42 mouse cellular contexts compared by ENCODE assay signal in genomic region chr16:88651082-88651481, GRCm38 (mm10). TPM values are rescaled to one million over a fixed set of nuclear protein-coding genes. Genes with fewer than 3 reads are reported as not detected.
"Had no signal": no experiment of that assay in that cellular context is flagged by ENCODE, and none has a peak within 500 bp of the region (broad histone marks: within the 10 kb centered on the region; RNA-seq: fewer than 3 reads in every experiment).

No protein-coding gene starts in this region.

- H3K9ac ChIP-seq: heart, embryonic 13.5 days; heart, embryonic 15.5 days; hindbrain, embryonic 13.5 days; hindbrain, embryonic 15.5 days; limb, embryonic 13.5 days; limb, embryonic 15.5 days; liver, embryonic 12.5 days; liver, embryonic 14.5 days had no signal

- H3K4me3 ChIP-seq: heart, adult 2 months; heart, embryonic 13.5 days; heart, embryonic 15.5 days; hindbrain, embryonic 13.5 days; hindbrain, embryonic 15.5 days; limb, embryonic 13.5 days; limb, embryonic 15.5 days; liver, embryonic 12.5 days had no signal

- DNase-seq: gastrocnemius, postnatal 14 days; gastrocnemius, postnatal 36 days; heart, adult 11 months; heart, adult 2 months; heart, postnatal 14 days; heart, postnatal 36 days; kidney, adult 18-20 months; kidney, adult 8-10 months; kidney, postnatal 10 days; kidney, postnatal 25 days; kidney, postnatal 4 days; layer of hippocampus, adult 9-11 months; layer of hippocampus, postnatal 36 days; left cerebral cortex, postnatal 4 days had no signal

- H3K4me1 ChIP-seq: heart, embryonic 13.5 days; heart, embryonic 15.5 days; hindbrain, embryonic 13.5 days; hindbrain, embryonic 15.5 days; limb, embryonic 13.5 days; limb, embryonic 15.5 days; liver, embryonic 12.5 days had no signal

- ATAC-seq: hindbrain, postnatal 0 days; liver, embryonic 12.5 days had no signal

- H3K27ac ChIP-seq: heart, adult 2 months; heart, embryonic 13.5 days; heart, embryonic 15.5 days; hindbrain, embryonic 13.5 days; hindbrain, embryonic 15.5 days; hindbrain, postnatal 0 days; limb, embryonic 13.5 days; limb, embryonic 15.5 days; liver, embryonic 12.5 days; liver, embryonic 14.5 days had no signal

- H3K36me3 ChIP-seq: heart, embryonic 13.5 days; heart, embryonic 15.5 days; hindbrain, embryonic 13.5 days; hindbrain, embryonic 15.5 days; limb, embryonic 13.5 days; limb, embryonic 15.5 days; liver, embryonic 12.5 days had no signal

- H3K9me3 ChIP-seq: heart, embryonic 13.5 days; heart, embryonic 15.5 days; hindbrain, embryonic 13.5 days; hindbrain, embryonic 15.5 days; limb, embryonic 13.5 days; limb, embryonic 15.5 days; liver, embryonic 12.5 days had no signal

- H3K27me3 ChIP-seq: heart, embryonic 13.5 days; heart, embryonic 15.5 days; hindbrain, embryonic 13.5 days; hindbrain, embryonic 15.5 days; limb, embryonic 13.5 days; limb, embryonic 15.5 days; liver, embryonic 12.5 days had no signal

- H3K4me2 ChIP-seq: heart, embryonic 11.5 days; heart, embryonic 13.5 days; heart, embryonic 15.5 days; hindbrain, embryonic 13.5 days; hindbrain, embryonic 15.5 days; limb, embryonic 13.5 days; limb, embryonic 15.5 days; liver, embryonic 12.5 days had no signal

RNA-seq across cellular contexts. Expression of gene Krtap26-1, which starts 3.5 kb away (rescaled TPM):
- total RNA-seq: gastrocnemius, adult 18-20 months; gastrocnemius, adult 8-10 months; gastrocnemius, postnatal 14 days; gastrocnemius, postnatal 36 days; heart, adult 2 months; heart, postnatal 14 days; heart, postnatal 36 days; hematopoietic stem cell, adult 5-6 weeks; hindbrain, postnatal 0 days; layer of hippocampus, adult 18-20 months; layer of hippocampus, adult 8-10 months; layer of hippocampus, postnatal 14 days; layer of hippocampus, postnatal 36 days; left cerebral cortex, adult 18-20 months; left cerebral cortex, adult 8-10 months; left cerebral cortex, postnatal 10 days; left cerebral cortex, postnatal 25 days; left cerebral cortex, postnatal 4 days; liver, adult 2 months had no signal
- polyA plus RNA-seq: gonadal fat pad, adult 2 months; heart, adult 2 months; heart, embryonic 11.5 days; heart, embryonic 13.5 days; heart, embryonic 15.5 days; heart, postnatal 0 days; hindbrain, embryonic 11.5 days; hindbrain, embryonic 13.5 days; hindbrain, embryonic 15.5 days; hindbrain, postnatal 0 days; intestine, embryonic 14.5 days; kidney, embryonic 14.5 days; kidney, embryonic 16.5 days; limb, embryonic 11.5 days; limb, embryonic 13.5 days; limb, embryonic 15.5 days; liver, adult 2 months; liver, embryonic 12.5 days; liver, embryonic 14.5 days had no signal

RNA-seq across cellular contexts. Expression of gene Krtap27-1, which starts 20.4 kb away (rescaled TPM):
- total RNA-seq: gastrocnemius, adult 18-20 months; gastrocnemius, adult 8-10 months; gastrocnemius, postnatal 14 days; gastrocnemius, postnatal 36 days; heart, adult 2 months; heart, postnatal 14 days; heart, postnatal 36 days; hematopoietic stem cell, adult 5-6 weeks; hindbrain, postnatal 0 days; layer of hippocampus, adult 18-20 months; layer of hippocampus, adult 8-10 months; layer of hippocampus, postnatal 14 days; layer of hippocampus, postnatal 36 days; left cerebral cortex, adult 18-20 months; left cerebral cortex, adult 8-10 months; left cerebral cortex, postnatal 10 days; left cerebral cortex, postnatal 25 days; left cerebral cortex, postnatal 4 days; liver, adult 2 months had no signal
- polyA plus RNA-seq: gonadal fat pad, adult 2 months; heart, adult 2 months; heart, embryonic 11.5 days; heart, embryonic 13.5 days; heart, embryonic 15.5 days; heart, postnatal 0 days; hindbrain, embryonic 11.5 days; hindbrain, embryonic 13.5 days; hindbrain, embryonic 15.5 days; hindbrain, postnatal 0 days; intestine, embryonic 14.5 days; kidney, embryonic 14.5 days; kidney, embryonic 16.5 days; limb, embryonic 11.5 days; limb, embryonic 13.5 days; limb, embryonic 15.5 days; liver, adult 2 months; liver, embryonic 12.5 days; liver, embryonic 14.5 days had no signal

RNA-seq across cellular contexts. Expression of gene 2310079G19Rik, which starts 23.6 kb away (rescaled TPM):
- total RNA-seq: gastrocnemius, adult 18-20 months; gastrocnemius, postnatal 14 days; heart, adult 2 months; heart, postnatal 14 days; heart, postnatal 36 days; hematopoietic stem cell, adult 5-6 weeks; hindbrain, postnatal 0 days; layer of hippocampus, adult 18-20 months; layer of hippocampus, adult 8-10 months; layer of hippocampus, postnatal 14 days; layer of hippocampus, postnatal 36 days; left cerebral cortex, adult 18-20 months; left cerebral cortex, adult 8-10 months; left cerebral cortex, postnatal 10 days; left cerebral cortex, postnatal 25 days; left cerebral cortex, postnatal 4 days; liver, adult 2 months had no signal
- polyA plus RNA-seq: gonadal fat pad, adult 2 months; heart, adult 2 months; heart, embryonic 11.5 days; heart, embryonic 13.5 days; heart, embryonic 15.5 days; heart, postnatal 0 days; hindbrain, embryonic 11.5 days; hindbrain, embryonic 13.5 days; hindbrain, embryonic 15.5 days; hindbrain, postnatal 0 days; intestine, embryonic 14.5 days; kidney, embryonic 14.5 days; kidney, embryonic 16.5 days; limb, embryonic 11.5 days; limb, embryonic 13.5 days; liver, adult 2 months; liver, embryonic 12.5 days; liver, embryonic 14.5 days had no signal

RNA-seq across cellular contexts. Expression of gene Krtap24-1, which starts 39.0 kb away (rescaled TPM):
- total RNA-seq: gastrocnemius, adult 18-20 months; gastrocnemius, adult 8-10 months; gastrocnemius, postnatal 14 days; gastrocnemius, postnatal 36 days; heart, adult 2 months; heart, postnatal 14 days; heart, postnatal 36 days; hematopoietic stem cell, adult 5-6 weeks; hindbrain, postnatal 0 days; layer of hippocampus, adult 18-20 months; layer of hippocampus, adult 8-10 months; layer of hippocampus, postnatal 14 days; layer of hippocampus, postnatal 36 days; left cerebral cortex, adult 18-20 months; left cerebral cortex, adult 8-10 months; left cerebral cortex, postnatal 10 days; left cerebral cortex, postnatal 25 days; left cerebral cortex, postnatal 4 days; liver, adult 2 months had no signal
- polyA plus RNA-seq: gonadal fat pad, adult 2 months; heart, adult 2 months; heart, embryonic 11.5 days; heart, embryonic 13.5 days; heart, embryonic 15.5 days; heart, postnatal 0 days; hindbrain, embryonic 11.5 days; hindbrain, embryonic 13.5 days; hindbrain, embryonic 15.5 days; hindbrain, postnatal 0 days; intestine, embryonic 14.5 days; kidney, embryonic 14.5 days; kidney, embryonic 16.5 days; limb, embryonic 11.5 days; limb, embryonic 13.5 days; limb, embryonic 15.5 days; liver, adult 2 months; liver, embryonic 12.5 days; liver, embryonic 14.5 days had no signal

RNA-seq across cellular contexts. Expression of gene 2310061N02Rik, which starts 56.7 kb away (rescaled TPM):
- total RNA-seq: gastrocnemius, adult 18-20 months; gastrocnemius, adult 8-10 months; gastrocnemius, postnatal 14 days; gastrocnemius, postnatal 36 days; heart, adult 2 months; heart, postnatal 14 days; heart, postnatal 36 days; hematopoietic stem cell, adult 5-6 weeks; hindbrain, postnatal 0 days; layer of hippocampus, adult 18-20 months; layer of hippocampus, adult 8-10 months; layer of hippocampus, postnatal 14 days; layer of hippocampus, postnatal 36 days; left cerebral cortex, adult 18-20 months; left cerebral cortex, adult 8-10 months; left cerebral cortex, postnatal 10 days; left cerebral cortex, postnatal 25 days; left cerebral cortex, postnatal 4 days; liver, adult 2 months had no signal
- polyA plus RNA-seq: gonadal fat pad, adult 2 months; heart, adult 2 months; heart, embryonic 11.5 days; heart, embryonic 13.5 days; heart, embryonic 15.5 days; heart, postnatal 0 days; hindbrain, embryonic 11.5 days; hindbrain, embryonic 13.5 days; hindbrain, embryonic 15.5 days; hindbrain, postnatal 0 days; intestine, embryonic 14.5 days; kidney, embryonic 14.5 days; kidney, embryonic 16.5 days; limb, embryonic 11.5 days; limb, embryonic 13.5 days; limb, embryonic 15.5 days; liver, adult 2 months; liver, embryonic 12.5 days; liver, embryonic 14.5 days had no signal
